Mouse (Mus musculus) limb, embryonic 13.5 days (tissue): ENCODE measurements around the gene Cbarp. TPM values are rescaled to one million over a fixed set of nuclear protein-coding genes. Genes with fewer than 3 reads are reported as not detected.

Experiments
- ATAC-seq: fragments of 200-750 bp; cut with Nextera tagmentation; 2 replicates; pipeline ENCODE4 v1.8.0; 2017; ENCODE audit warnings: low read depth, moderate number of reproducible peaks, moderate TSS enrichment; ENCODE audit not compliant: low FRiP score
- H3K27ac ChIP-seq: fragments of 300-500 bp; sonication (generic); 2 replicates; pipeline ENCODE4 v1.5.1; 2015; ENCODE audit warnings: inconsistent platforms, mild to moderate bottlenecking, moderate library complexity
- H3K27me3 ChIP-seq: fragments of 300-500 bp; sonication (generic); 2 replicates; pipeline ENCODE4 v1.6.1; 2015; ENCODE audit warnings: mild to moderate bottlenecking, inconsistent platforms
- H3K36me3 ChIP-seq: fragments of 300-500 bp; sonication (generic); 2 replicates; pipeline ENCODE4 v1.6.1; 2015; ENCODE audit warnings: inconsistent platforms, mild to moderate bottlenecking, moderate library complexity
- H3K4me1 ChIP-seq: fragments of 300-500 bp; sonication (generic); 2 replicates; pipeline ENCODE4 v1.6.1; 2015; ENCODE audit warnings: inconsistent platforms
- H3K4me2 ChIP-seq: fragments of 300-500 bp; sonication (generic); replicated peaks from 2 replicates; pipeline ENCODE4 v1.6.1; 2015; ENCODE audit warnings: inconsistent platforms, mild to moderate bottlenecking, moderate library complexity
- H3K4me3 ChIP-seq: fragments of 300-500 bp; sonication (generic); 2 replicates; pipeline ENCODE4 v1.5.1; 2015; ENCODE audit warnings: moderate library complexity, mild to moderate bottlenecking, inconsistent platforms
- H3K9ac ChIP-seq: fragments of 300-500 bp; sonication (generic); 2 replicates; pipeline ENCODE4 v1.6.1; 2015; ENCODE audit warnings: mild to moderate bottlenecking, inconsistent platforms
- H3K9me3 ChIP-seq: fragments of 300-500 bp; sonication (generic); 2 replicates; pipeline ENCODE4 v1.6.1; 2016; ENCODE audit warnings: inconsistent platforms
- WGBS: fragments of 180-500 bp; shearing (Covaris S2); methylation state at CpG from one replicate; pipeline ENCODE4 v1.1.7; 2015; 5-methylcytosine and 5-hydroxymethylcytosine counted together
- polyA plus RNA-seq: library from polyadenylated mRNA; unstranded; fragments of >200 nt; fragmentation: Nextera tagmentation; extraction: Ambion mirVana; gene quantifications from 2 replicates; pipeline ENCODE4 v1.2.1, GENCODE M21; 2015

Gene Cbarp
- polyA plus RNA-seq, result 7.4 and 8.1 TPM in 2 replicates

DNA sequence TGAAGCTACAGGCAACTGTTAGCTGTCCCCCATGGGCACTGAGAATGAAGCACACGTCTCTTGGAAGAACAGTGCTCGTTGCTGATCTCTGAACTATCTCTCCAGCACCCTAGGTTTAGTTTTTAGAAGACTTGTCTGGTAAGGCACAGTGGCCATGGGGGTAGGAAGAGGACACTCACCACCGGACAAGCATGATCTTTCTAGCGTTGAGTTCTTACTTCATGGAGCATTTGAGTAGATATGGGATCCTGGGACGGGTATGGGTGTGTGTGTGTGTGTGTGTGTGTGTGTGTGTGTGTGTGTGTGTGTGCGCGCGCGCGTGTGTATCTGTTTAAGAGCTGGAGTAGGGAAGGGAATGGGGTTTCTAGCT, at the start of gene Cbarp:
Cbarp (minus strand) TSS at position 170 of the 370 bp plus-strand sequence.
- H3K4me2 ChIP-seq, result peak within 1 kb of the TSS; percentile 99
- WGBS, result 70% methylated on average over 10 of the region's 10 CpGs
- peak within 1 kb of the TSS; percentile 81 for H3K4me3 ChIP-seq
- peak within 1 kb of the TSS; percentile 58 for H3K9ac ChIP-seq
- ATAC-seq, result no peak
- peaks cover 68% of the 10 kb centered on the region for H3K4me1 ChIP-seq
- H3K9me3 ChIP-seq, result 0 out of 2 replicates have a peak, but pooled peaks cover 5% of the 10 kb centered on the region
- peaks cover 39% of the 10 kb centered on the region for H3K27me3 ChIP-seq
- peak within 1 kb of the TSS; percentile 74 for H3K27ac ChIP-seq
- peaks cover 31% of the 10 kb centered on the region for H3K36me3 ChIP-seq

DNA sequence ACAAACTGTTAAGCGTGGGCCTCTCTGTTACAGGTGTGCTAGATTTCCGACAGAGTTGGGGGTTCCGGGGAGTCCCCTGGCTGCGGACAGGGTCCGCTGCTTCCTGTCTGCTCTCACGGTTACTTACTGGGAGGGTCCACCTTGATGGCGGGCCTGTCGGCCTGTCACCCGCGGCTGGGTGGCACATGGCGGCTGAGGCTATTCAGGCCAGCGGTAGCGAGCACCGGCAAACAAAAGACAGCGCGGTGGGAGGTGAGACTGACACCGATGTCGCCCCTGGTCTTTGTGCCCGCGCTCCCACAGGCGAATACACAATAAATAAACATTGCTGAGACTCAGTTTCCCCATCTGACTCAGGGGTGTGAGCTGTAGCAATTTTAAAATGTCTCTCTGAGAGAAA, 49.4 kb upstream of the Cbarp start:
- Histone ChIP-seq H3K9me3 (no peaks in the 10 kb centered on the region), H3K4me3 (peak overlapping the region; percentile 48), H3K36me3 (peaks cover 28% of the 10 kb centered on the region), H3K4me2 (peak overlapping the region; percentile 72), H3K9ac (peak overlapping the region; percentile 68), H3K27me3 (peaks cover 50% of the 10 kb centered on the region), H3K4me1 (peaks cover 25% of the 10 kb centered on the region), H3K27ac (no peak overlapping the region)
- ATAC-seq, result no peak
- 8% methylated on average over 21 of the region's 21 CpGs for WGBS

DNA sequence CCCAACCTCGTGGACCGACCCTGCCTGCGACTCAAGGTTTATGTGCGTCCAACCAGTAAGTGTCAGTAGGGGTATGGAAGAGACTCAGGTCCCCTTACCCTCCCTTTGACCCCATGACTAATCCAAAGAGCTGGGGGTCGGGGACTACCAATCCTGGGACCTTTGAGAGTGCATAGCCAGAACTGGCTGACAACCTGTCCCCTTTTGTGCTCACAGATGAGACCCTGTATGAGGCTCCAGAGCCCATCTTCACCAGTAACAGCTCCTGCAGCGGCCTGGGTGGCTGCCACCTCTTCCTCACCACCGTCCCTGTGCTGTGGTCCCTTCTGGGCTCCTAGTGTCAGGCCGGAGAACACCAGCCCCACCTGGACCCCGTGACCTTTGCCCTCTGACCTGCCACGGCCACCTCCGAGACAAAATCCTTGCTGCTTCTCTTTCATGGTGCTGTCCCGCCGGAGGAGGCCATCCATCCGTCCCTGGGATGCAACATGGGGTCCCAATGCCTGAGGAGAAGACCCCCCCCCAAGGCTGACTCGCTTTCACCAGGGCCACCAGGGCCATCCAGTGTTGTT, 47.9 kb upstream of the Cbarp start:
- Histone ChIP-seq H3K4me2 (no peak overlapping the region), H3K27me3 (peaks cover 50% of the 10 kb centered on the region), H3K9ac (no peak overlapping the region), H3K4me1 (peaks cover 25% of the 10 kb centered on the region), H3K4me3 (no peak overlapping the region), H3K9me3 (no peaks in the 10 kb centered on the region), H3K27ac (no peak overlapping the region), H3K36me3 (peaks cover 34% of the 10 kb centered on the region)
- no peak for ATAC-seq
- WGBS, result 75% methylated on average over 15 of the region's 15 CpGs

DNA sequence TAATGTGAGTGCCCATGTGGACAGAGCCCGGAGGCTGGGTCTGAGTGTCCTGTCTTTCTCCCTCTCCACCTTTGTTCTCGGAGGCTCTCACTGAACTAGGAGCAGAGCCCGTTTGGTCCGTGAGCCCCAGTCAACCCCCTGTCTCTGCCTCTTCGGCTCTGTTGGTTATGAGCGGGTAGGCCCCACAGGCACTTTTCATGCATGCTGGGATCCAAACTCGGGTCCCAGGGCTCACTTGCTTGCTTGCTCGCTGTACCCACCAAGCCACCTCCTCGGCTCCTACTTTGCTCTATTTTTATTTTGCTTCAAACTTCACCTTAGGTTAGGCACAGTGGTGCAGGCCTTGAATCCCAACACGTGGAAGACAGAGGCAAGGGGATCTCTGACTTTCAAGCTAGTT, 47.1 kb upstream of the Cbarp start:
- Histone ChIP-seq H3K4me2 (no peak overlapping the region), H3K9me3 (no peaks in the 10 kb centered on the region), H3K9ac (no peak overlapping the region), H3K27ac (no peak overlapping the region), H3K4me1 (peaks cover 25% of the 10 kb centered on the region), H3K27me3 (peaks cover 49% of the 10 kb centered on the region), H3K36me3 (peaks cover 40% of the 10 kb centered on the region), H3K4me3 (no peak overlapping the region)
- WGBS, result 91% methylated on average over 10 of the region's 10 CpGs
- ATAC-seq, result no peak

DNA sequence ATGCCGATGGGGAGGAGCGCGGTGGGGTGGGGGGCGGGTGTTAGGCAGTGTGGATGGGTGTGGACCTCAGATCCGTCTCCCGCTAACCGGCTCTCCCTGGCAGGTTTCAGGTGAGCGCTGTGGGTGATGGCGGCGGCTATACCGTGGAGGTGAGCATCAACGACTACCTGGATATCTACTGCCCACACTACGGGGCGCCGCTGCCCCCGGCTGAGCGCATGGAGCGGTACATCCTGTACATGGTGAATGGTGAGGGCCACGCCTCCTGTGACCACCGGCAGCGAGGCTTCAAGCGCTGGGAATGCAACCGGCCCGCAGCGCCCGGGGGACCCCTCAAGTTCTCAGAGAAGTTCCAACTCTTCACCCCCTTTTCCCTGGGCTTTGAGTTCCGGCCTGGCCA, 46.0 kb upstream of the Cbarp start:
- H3K9me3 ChIP-seq, result no peaks in the 10 kb centered on the region
- no peak overlapping the region for H3K4me2 ChIP-seq
- peaks cover 30% of the 10 kb centered on the region for H3K4me1 ChIP-seq
- ATAC-seq, result no peak
- H3K27ac ChIP-seq, result no peak overlapping the region
- no peak overlapping the region for H3K4me3 ChIP-seq
- peaks cover 38% of the 10 kb centered on the region for H3K27me3 ChIP-seq
- WGBS, result 46% methylated on average over 27 of the region's 27 CpGs
- H3K36me3 ChIP-seq, result peaks cover 51% of the 10 kb centered on the region
- no peak overlapping the region for H3K9ac ChIP-seq

DNA sequence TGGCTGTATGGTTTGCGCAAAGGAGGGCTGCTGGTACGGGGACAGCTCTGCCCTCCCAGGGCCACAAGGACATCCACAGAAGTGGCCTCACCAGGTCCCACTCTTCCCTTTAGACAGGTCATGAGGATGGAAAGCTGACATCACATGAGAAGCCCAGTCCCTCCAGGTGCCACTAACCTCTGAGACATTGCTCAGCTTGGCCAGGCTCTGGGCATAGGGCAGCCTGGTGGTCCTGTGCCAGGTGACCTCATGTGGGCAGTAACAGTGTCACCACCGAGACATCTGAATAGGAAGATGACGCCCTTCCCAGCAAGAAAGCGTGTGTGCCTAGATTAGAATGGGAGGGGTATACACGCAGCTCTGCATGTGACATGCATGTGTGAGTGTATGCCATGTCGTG, 41.9 kb upstream of the Cbarp start:
- no peak for ATAC-seq
- peaks cover 35% of the 10 kb centered on the region for H3K4me1 ChIP-seq
- H3K27ac ChIP-seq, result no peak overlapping the region
- no peak overlapping the region for H3K4me2 ChIP-seq
- WGBS, result 91% methylated on average over 7 of the region's 7 CpGs
- no peak overlapping the region for H3K9ac ChIP-seq
- H3K27me3 ChIP-seq, result peaks cover 1% of the 10 kb centered on the region; the same call in 1 of the 2 replicates
- H3K36me3 ChIP-seq, result peaks cover 33% of the 10 kb centered on the region
- no peak overlapping the region for H3K4me3 ChIP-seq
- H3K9me3 ChIP-seq, result no peaks in the 10 kb centered on the region

DNA sequence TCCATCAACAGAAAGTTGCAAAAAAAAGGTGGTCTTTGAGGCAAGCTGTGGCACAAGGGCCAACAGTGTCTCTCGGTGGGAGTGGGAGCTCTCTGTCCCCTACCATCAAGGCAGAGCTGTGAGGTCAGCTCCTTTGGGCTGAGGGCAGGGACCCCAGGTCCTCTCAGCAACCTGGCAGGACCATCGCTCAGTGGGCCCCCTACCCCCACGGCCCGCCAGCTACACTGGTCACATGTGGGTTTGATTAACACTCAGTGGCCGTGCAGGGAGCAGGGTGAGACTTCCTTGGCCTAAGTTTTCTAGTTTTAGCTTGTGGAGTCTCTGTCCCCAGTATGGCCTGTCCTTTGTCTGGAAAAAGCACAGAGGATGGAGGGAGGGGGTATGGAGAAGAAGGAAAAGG, 40.2 kb upstream of the Cbarp start:
- peak overlapping the region; percentile 28; the same call in 1 of the 2 replicates for H3K27ac ChIP-seq

DNA sequence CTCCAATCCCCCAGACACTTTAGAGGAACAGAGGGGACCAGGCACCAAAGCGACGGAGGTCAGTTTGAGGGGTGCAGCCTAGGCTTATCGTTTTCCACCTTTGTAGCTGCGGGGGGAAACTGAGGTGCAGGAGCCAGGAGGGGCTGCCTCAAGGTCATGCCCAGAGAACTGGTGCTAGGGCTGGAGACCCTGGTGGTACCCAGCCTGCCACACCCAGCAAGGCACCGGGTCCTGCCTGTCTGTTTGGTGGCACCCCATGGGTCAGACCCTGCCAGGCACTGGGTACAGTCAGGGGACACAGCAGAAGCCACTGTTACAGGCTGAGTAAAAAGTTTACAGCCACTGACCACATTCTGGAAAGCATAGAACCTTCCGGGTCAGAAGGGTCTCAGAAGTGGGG, 39.7 kb upstream of the Cbarp start:
- 24% methylated on average over 6 of the region's 6 CpGs for WGBS
- peak overlapping the region; percentile 28; the same call in 1 of the 2 replicates for H3K27ac ChIP-seq

More for the DNA sequence above, 40.2 kb upstream of the Cbarp start:
- peak overlapping the region; percentile 96 for H3K9ac ChIP-seq
- H3K9me3 ChIP-seq, result no peaks in the 10 kb centered on the region
- ATAC-seq, result no peak
- peaks cover 22% of the 10 kb centered on the region for H3K36me3 ChIP-seq
- peak overlapping the region; percentile 86 for H3K4me3 ChIP-seq
- H3K4me2 ChIP-seq, result peak overlapping the region; percentile 97
- H3K4me1 ChIP-seq, result peaks cover 32% of the 10 kb centered on the region
- WGBS, result 19% methylated on average over 5 of the region's 5 CpGs
- H3K27me3 ChIP-seq, result no peaks in the 10 kb centered on the region

DNA sequence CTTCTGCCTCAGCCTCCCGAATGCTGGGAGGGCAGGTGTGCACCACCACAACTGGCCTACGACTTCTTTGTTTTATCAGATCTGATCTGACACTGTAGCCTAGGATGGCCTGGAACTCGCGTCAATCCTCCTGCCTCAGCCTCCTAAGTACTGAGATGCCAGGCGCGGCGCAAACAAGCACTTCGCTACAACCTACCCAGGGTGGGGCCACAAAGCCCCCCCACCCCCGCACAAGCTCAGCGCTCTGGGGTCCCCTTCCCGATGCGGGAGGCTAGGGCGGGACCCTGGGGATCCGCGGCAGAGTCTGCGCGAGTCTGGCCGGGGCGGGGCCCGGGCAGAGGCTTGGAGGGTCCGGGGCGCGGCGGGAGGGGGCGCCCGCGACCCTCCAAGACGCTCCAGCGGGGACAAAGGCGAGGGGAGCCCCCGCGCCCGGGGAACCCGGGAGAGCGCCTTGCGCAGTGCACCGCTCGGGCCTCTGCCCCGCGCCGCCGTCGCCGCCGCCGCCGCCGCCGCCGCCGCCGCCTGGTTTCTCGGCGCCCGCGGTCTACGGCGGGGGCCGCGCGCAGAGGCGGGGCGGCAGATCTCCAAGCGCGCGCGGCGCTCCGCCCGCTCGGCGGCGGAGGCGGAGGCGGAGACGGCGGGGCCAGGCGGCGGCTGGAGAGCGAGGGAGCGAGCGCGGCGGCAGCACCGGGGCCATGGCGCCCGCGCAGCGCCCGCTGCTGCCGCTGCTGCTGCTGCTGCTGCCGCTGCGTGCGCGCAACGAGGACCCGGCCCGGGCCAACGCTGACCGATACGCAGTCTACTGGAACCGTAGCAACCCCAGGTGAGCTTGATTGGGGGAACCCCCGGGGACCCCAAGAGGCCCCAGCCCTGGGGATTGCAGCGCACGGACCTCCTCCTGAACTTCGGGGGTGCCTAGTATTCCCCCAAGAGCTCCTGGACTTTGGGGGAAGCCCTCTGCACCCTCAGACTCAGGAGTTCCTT, 38.7 kb upstream of the Cbarp start, which contains the start of gene Efna2:
Efna2 (plus strand) TSS at position 415 of the 984 bp plus-strand sequence.
- H3K4me3 ChIP-seq, result peak within 1 kb of the TSS; percentile 86
- H3K27ac ChIP-seq, result peak within 1 kb of the TSS; percentile 73
- peaks cover 34% of the 10 kb centered on the region for H3K4me1 ChIP-seq
- ATAC-seq, result peak; percentile 62
- peak within 1 kb of the TSS; percentile 96 for H3K9ac ChIP-seq
- H3K27me3 ChIP-seq, result no peaks in the 10 kb centered on the region
- 2% methylated on average over 86 of the region's 106 CpGs for WGBS
- peaks cover 22% of the 10 kb centered on the region for H3K36me3 ChIP-seq
- no peaks in the 10 kb centered on the region for H3K9me3 ChIP-seq
- H3K4me2 ChIP-seq, result peak within 1 kb of the TSS; percentile 97

More for the DNA sequence above, 39.7 kb upstream of the Cbarp start:
- Histone ChIP-seq H3K4me2 (peak overlapping the region; percentile 97), H3K36me3 (peaks cover 22% of the 10 kb centered on the region), H3K9me3 (no peaks in the 10 kb centered on the region), H3K4me1 (peaks cover 30% of the 10 kb centered on the region), H3K9ac (peak overlapping the region; percentile 96), H3K4me3 (peak overlapping the region; percentile 86), H3K27me3 (no peaks in the 10 kb centered on the region)
- ATAC-seq, result no peak

DNA sequence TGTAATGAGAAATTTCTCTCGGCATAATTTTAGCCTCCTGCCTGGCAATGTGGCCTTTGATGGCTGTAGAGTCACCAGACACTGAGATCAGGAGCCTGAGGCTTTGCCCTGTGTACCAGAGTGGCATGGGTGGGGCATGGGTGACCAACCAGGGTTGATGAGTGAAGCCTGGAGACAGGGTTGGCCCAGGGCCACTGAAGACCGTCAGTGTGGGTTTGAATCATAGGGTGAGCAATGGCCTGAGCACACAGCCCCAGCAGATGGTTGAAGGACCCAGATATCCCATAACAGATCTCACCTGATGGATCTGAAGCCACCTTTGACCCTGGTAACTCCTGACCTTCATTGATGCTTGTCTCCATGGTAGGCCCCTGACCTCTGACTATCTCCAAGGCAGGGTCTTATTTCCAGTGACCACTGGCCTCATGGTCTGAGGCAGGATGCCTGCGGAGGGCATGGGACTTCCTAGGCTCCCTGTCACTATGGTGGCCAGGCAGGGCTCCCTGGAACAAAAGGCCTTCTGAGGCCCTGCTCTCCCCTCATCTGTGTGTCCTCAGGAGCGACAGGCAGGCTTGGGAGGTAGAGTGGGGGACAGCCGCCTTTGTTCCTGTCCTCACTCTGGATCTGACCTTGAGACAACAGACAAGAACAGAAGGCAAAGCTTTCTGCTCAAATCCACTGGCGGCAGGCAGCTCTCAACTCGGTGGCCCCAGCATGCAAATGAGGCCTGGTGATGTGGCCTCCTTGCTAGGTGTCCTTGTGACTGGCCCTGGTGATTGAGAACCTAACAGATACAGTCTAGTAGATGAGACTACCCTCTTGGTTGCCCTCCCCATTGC, 37.0 kb upstream of the Cbarp start:
- no peaks in the 10 kb centered on the region for H3K27me3 ChIP-seq
- no peak overlapping the region for H3K4me3 ChIP-seq
- no peak overlapping the region for H3K27ac ChIP-seq
- no peak for ATAC-seq
- H3K36me3 ChIP-seq, result peaks cover 10% of the 10 kb centered on the region
- no peaks in the 10 kb centered on the region for H3K9me3 ChIP-seq
- no peak overlapping the region for H3K4me2 ChIP-seq
- 84% methylated on average over 7 of the region's 7 CpGs for WGBS
- H3K9ac ChIP-seq, result no peak overlapping the region
- H3K4me1 ChIP-seq, result peaks cover 40% of the 10 kb centered on the region

DNA sequence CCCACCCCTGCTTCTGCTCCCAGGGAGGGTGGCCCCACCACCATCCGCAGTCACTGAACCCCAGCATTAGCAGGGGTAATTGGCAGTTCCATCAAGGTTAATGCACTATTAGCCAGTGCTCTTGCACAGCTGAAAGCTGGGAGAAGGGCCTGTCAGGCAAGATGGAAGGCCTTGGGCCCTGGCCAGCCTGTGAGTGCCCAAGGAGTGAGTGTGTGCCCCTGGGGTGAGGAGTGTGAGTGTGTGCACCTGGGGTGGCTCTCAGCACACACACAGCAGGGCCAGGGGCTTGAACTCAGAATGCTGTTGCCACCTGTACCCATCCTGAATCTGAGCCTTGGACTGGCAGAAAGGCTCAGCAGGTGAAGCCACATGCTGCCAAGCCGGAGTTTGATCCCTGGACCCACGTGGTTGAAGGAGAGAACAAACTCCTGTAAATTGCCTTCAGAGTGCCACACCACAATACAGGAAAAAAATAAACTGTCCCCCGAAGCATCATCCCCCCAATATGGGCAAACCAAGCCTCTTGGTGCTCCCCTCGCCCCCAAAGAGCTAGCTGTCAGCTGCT, 35.7 kb upstream of the Cbarp start:
- Histone ChIP-seq H3K36me3 (peaks cover 11% of the 10 kb centered on the region), H3K9me3 (no peaks in the 10 kb centered on the region), H3K4me3 (no peak overlapping the region), H3K4me2 (no peak overlapping the region), H3K9ac (no peak overlapping the region), H3K4me1 (peaks cover 45% of the 10 kb centered on the region), H3K27ac (no peak overlapping the region), H3K27me3 (no peaks in the 10 kb centered on the region)
- 72% methylated on average over 5 of the region's 5 CpGs for WGBS
- ATAC-seq, result no peak
